Mouse (Mus musculus) T-cell, adult 2 months (primary cell): ENCODE measurements around the gene Gm5458.
A peak's percentile ranks its signal among the peaks of the same experiment; 100 is the strongest.
"Not testable (repeated sequence)": the region's sequence is repeated elsewhere in the genome, so short reads cannot be mapped to it uniquely, and the experiment has no call there.

Experiments used
- DNase-seq: peaks from one replicate; pipeline ENCODE4 v3.0.0; 2022; ENCODE audit warnings: low spot score

Gm5458 gene

GRCm38 (mm10) chr14:19602481-19602880 is at the start of gene Gm5458:
Gene Gm5458, minus strand, starts transcription at chr14:19602581.
- not testable (repeated sequence) for DNase-seq

DNA sequence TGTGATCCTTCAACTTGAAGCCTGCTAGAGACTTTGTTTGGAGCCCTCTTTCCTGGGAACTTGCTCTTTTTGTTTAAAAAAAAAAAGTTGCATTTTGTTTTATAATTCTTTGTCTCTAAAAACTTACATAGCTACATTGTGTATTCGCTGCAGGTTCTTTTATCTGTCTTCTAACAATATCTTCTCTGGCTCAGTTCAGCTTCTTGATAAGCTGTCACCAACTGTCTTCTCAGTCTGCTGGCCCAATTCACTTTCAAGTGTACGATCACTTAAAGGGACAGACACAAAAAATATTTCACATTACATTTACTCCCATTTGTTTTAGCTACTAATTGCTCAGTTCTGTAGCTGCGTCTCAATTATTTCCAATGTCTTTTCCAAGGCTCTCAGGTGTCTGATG is 43.9 kb upstream of the Gm5458 start:
- no peak for DNase-seq

DNA sequence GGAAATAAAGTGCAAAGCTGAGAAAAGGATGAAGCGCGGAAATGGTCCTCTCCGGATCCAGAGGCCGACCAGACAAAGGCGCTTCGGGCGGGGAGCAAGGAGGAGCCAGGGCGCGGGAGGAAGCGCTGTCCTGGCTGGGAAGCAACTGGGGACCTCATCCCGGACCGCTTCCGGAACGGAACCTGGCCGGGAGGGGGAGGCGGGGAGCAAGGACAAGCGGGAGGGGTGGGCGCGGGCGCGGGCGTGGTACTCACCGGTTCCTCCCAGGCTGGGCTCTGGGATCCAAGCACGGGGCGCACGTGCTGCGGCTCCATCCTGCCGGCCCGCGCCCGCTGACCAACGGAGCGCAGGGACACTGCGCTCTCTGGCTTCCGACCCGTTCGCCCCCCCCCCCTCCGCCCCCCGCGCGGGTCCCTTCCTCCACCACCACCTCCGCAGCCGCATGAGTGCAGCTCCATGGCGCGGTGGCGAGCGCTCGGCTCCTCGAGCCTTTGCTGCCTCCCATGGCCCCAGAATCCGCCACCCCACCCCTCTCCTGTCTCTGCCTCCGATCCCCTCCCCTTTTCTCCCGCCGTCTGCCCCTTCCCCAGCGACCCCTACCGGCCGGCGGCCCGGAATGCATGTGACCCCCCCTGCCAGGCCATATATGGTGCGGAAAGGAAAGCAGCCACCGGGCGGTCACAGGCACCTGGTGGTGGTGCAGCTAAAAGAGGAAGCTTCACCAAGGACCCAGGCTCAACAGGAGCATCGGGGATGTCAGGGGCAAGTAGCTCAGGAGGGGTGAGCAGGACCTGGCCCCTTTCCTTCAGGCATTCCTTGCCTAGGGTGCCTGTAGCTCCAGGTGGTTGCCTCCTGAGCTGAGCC is 17.3 kb downstream of the Gm5458 start, which contains the start of gene Gm2237:
Gene Gm2237 (minus strand): TSS at position 332 of the 864 bp plus-strand sequence.
- peak; percentile 25 for DNase-seq

GRCm38 (mm10) chr14:19549863-19550262 is 52.5 kb downstream of the Gm5458 start, which contains the start of gene Gm2244:
Gene Gm2244, minus strand, starts transcription at chr14:19549963.
- DNase-seq: not testable (repeated sequence)
